Mouse (Mus musculus) ovary, postnatal 36 days (tissue): ENCODE measurements at regions not wholly inside any gene's neighbourhood (a gene's known extent, or its start where the extent isn't known, plus 50 kb on each side); places are given as distances from the start of the nearest gene placed in this dataset.

ENCODE experiments used
- DNase-seq: peaks from one replicate; pipeline ENCODE4 v3.0.0; 2022; ENCODE audit warnings: low spot score, mixed read lengths

DNA sequence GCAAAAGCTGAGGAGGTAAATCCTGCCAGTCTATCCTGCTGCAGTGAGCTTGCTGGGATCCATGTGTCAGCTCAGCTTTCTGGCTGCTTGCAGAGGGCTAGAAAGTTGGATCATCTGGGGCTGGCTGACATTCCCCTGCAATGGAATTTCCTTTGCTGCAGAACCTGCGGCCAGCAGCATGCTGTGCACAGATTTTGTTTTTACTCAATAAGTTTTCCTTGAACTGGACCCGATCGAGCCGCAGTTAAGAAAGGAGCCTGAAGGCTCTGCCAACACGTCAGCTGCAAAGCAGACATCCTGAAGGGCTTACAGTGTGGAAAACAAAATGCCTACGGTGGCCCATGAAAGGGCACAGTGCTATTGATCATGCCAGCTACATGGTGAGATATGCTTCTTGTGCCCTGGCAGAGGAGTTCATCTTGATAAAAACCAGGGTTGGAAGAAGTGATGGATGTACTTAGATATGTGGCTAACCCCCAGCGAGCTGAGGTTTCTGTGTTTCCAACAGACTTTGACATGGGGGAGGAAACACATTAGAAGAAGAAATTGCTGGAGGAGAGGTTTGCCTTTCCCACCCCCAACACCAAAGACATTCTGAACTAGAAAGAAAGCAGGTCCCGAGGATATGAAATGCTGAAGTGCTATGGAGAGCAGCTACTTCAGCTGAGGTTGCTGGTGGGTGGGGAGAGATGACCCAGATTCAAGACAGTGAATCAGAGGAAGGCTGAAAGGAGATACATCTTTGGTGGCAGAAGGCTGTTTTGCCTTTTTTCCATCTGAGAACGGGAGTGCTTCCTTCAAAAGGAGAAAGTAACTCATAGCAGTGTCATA lies 105.2 kb upstream of the Pdzrn3 start:
- DNase-seq = peak; percentile 17

DNA sequence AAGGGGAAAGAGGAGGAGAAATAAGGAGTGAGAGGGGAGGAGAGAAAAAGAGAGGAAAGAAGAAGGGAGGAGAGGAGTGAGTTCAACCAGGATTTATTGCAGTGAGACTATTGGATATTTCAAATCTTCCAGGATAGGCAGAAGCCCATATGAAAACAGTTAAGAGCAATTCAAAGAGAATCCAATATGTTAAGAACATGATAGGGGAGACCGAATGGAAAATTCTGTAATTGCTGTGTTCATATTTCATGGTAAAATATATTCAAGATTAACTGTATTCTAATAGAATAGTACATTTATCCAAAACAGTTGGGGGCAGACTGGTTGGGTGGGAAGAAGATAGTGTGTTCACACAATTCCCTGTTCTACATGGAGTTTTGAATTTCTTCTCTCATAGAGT lies 96.3 kb upstream of the Pdzrn3 start:
- no peak for DNase-seq

DNA sequence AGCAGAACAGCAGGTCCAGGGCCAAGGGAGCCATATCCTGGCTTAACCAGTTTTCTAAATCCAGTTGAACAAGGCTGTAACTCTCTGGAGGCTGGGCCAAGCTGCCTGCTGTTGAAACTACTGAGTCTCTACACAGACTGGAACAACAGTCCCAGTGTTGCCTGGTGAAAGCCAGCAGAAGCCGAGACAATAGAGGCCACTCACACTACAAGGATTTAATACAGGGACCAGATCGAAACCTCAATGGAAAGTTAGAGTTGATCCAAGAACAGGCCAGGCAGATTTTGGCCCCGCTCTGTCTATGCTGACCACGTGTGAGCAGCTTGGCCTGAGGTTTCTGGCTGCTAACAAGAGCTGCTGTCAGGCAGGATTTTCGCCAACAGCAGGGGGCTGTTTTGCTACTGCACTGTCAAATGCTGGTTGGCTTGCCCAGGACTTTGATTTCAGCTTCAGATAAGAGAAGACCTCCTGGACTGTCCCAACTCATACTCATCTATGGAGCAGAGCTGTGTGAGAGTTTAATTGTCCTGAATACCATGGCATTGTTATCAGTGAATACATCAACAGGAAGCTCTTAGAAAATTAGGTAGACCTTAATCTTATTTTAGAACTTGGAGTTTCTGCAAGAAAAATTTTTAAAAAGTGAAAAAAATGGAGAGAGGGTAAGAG lies 95.7 kb upstream of the Pdzrn3 start:
- DNase-seq = no peak

DNA sequence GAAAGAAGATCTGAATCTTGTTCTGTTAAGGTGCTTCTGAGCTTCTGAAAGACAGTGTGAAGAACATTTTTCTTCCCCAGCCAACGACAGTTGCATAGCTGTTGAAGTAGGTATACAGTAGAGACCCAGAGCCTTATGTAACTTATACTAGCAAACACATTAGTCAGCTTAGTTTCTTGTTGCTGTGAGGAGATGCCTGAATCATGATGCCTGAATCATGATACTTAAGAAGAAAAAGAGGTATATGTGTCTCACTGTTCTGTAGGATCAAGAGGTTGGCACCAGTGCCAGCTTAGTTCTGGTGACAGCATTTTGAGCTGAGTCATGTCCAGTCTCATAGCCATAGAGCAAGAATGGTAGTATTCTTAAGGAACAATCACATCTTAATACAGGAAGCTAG lies 87.2 kb upstream of the Pdzrn3 start:
- DNase-seq = no peak

DNA sequence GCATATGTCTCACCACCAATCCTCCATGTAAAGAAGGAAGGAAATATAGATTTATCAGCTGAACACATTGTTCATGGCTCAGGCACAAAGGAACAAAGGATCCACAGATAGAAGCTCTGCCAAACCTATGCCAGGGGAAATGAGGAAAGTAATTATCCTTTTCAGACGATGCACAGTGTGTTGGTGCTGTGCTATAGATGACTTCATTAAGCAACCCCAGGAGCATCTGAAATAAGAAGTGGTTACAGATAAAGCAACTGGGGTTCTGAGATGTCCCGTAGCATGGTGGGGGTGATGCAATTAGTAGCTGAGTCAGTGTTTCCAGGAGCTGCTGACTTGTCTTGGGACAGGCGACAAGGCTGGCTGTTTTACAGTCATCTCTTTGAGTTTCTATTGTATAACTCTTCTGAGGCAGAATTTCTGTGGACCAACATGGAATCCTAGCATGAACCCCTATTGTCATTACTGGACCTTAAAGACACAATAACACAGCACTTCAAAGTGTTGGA lies 86.2 kb upstream of the Pdzrn3 start:
- no peak for DNase-seq

DNA sequence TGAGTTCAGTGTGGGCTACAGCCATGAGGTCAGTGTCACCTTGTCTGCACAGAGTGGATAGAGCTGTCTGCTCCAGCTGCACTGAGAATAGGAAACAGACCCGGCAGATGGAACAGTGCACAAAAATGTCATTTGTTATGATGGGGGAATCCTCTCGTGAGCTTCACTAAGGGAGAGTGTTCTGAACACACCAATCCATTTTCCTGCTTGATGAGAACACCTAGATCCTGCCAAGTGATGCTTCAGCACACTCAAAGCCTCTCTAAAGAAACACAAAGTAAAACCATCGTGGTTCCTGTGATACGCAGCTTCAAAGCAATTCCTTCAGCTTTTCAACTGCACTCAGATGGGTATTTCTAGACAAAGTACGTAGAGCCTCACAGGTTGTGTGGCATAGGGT lies 69.0 kb upstream of the Pdzrn3 start:
- DNase-seq = no peak

DNA sequence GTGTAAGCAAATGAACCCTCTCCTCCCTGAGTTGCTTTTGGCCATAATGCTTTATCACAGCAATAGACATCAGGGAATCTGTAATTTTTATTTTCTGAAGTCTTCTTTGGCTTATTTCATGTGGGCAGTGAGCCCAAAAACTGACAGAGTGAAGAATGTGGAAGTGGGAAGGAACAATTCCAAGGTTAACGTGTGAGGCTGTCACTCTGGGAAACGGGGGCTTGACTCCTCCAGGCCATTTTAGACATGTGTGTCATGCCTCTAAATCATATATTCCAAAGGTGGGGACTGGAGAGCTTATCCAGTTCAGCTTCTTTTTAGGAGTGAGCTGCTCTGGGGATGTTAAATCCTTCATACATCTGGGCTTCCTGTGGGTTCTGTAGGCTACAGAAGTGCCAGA lies 68.6 kb upstream of the Pdzrn3 start:
- DNase-seq = no peak

DNA sequence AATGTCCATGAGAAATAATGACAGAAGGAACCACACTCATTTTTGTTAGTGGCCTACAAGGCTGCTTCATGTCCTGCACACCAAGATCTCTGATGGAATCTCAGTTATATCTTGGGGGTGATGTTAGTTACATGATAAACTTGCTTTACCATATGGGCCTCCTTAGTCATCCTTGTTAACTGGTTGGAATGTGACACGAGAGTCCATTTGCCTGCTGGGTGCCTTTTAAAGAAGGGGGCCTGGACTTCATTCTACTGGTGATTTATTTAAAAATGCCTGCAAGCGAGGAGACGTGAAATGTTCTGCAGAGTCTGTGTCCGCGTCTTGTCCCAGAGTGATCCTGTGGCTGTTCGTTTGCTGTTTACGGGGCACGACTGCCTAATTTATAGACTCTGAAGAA lies 55.1 kb upstream of the Pdzrn3 start:
- no peak for DNase-seq

DNA sequence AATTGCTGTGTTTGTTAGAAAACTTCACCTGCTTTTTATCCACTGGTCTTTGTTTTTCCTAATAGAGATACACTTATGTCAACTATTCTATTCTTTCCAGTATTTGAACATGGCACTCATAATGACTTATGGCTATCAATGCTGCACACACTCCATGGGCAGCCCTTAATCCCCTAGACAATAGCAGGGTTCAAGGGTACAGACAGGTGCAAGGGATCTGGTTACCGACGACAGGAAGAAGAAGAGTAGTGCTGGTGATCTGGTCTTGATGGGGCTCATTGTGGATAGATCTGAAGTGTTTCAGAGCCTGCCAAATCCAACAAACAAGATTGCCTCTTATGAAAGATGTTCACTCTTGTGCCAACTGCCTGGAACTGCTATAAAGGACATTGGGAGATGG lies 51.9 kb upstream of the Pdzrn3 start:
- DNase-seq = no peak
